Mouse (Mus musculus) layer of hippocampus, adult 9-11 months (tissue): Measurements from ENCODE around the gene S100z.

ENCODE experiments used
- DNase-seq: peaks from one replicate; pipeline ENCODE4 v3.0.0; 2022

Gene S100z

GRCm38 (mm10) chr13:95444291-95444690 is 34.2 kb downstream of the S100z start:
- no peak for DNase-seq

GRCm38 (mm10) chr13:95443376-95444233 is 34.9 kb downstream of the S100z start:
- no peak for DNase-seq

GRCm38 (mm10) chr13:95442901-95443300 is 35.6 kb downstream of the S100z start:
- DNase-seq: no peak

- DNase-seq: no peak
Measured at GRCm38 (mm10) chr13:95439569-95439968, 39.0 kb downstream of the S100z start.

- DNase-seq: no peak
Measured at GRCm38 (mm10) chr13:95431760-95432159, 46.8 kb downstream of the S100z start.

DNA sequence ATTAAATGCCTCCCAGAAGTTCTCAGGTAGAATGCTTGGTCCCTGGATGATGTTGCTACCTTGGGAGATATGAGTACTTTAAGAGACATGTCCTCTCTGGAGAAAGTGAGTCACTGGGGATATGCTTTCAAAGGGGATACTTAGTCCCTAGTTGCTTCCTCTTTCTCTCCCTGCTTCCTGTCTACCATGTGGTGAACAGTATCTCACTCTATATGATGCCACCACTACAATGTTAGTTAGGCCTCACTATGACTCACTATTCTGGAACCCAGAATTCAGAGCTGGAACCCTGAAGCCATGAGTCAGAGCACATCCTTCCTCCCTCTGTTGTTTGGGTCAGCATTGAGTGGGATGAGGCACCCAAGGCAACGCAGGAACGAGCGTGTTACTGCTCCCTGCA is 51.0 kb downstream of the S100z start:
- no peak for DNase-seq
